Mouse (Mus musculus): ENCODE results near the gene Tbce.
"Not testable (repeated sequence)": the region's sequence is repeated elsewhere in the genome, so short reads cannot be mapped to it uniquely, and the experiment has no call there.

- not testable (repeated sequence) for TF ChIP-seq CTCF (conservative IDR thresholded peaks at IDR 0.05; ENCODE audit: low read length); NANOG (IDR thresholded peaks at IDR 0.05; ENCODE audit: borderline replicate concordance, low read length); POU5F1 (IDR thresholded peaks at IDR 0.05; ENCODE audit: borderline replicate concordance, low read length)
These were observed 57.6 kb downstream of the Tbce start for GRCm38 (mm10) chr13:13981842-13982241.
